Mouse (Mus musculus) liver, adult 2 months (tissue): ENCODE measurements at regions not wholly inside any gene's neighbourhood (a gene's known extent, or its start where the extent isn't known, plus 50 kb on each side); places are given as distances from the start of the nearest gene placed in this dataset.
"Not testable (repeated sequence)": the region's sequence is repeated elsewhere in the genome, so short reads cannot be mapped to it uniquely, and the experiment has no call there.

ENCODE experiments used
- DNase-seq: peaks from one replicate; pipeline ENCODE4 v3.0.0-alpha.2; 2011; ENCODE audit warnings: low read depth, low spot score; ENCODE audit errors: extremely low read depth
- H3K27ac ChIP-seq: fragments of 200-500 bp; replicated peaks from 2 replicates; pipeline ENCODE4 v1.5.1; 2012; ENCODE audit warnings: low read depth, mild to moderate bottlenecking, control low read depth, inconsistent platforms, low read length; ENCODE audit not compliant: insufficient read depth
- H3K27me3 ChIP-seq: fragments of 200-500 bp; 2 replicates; pipeline ENCODE4 v1.6.1; 2012; ENCODE audit warnings: mild to moderate bottlenecking, moderate library complexity, low read length, inconsistent platforms; ENCODE audit not compliant: control insufficient read depth, insufficient read depth
- H3K36me3 ChIP-seq: fragments of 200-500 bp; 2 replicates; pipeline ENCODE4 v1.6.1; 2012; ENCODE audit warnings: low read length, inconsistent platforms; ENCODE audit not compliant: control insufficient read depth, insufficient read depth
- H3K4me1 ChIP-seq: fragments of 200-500 bp; 2 replicates; pipeline ENCODE4 v1.6.1; 2011; ENCODE audit warnings: low read length; ENCODE audit not compliant: control insufficient read depth, insufficient read depth
- H3K4me3 ChIP-seq: fragments of 200-500 bp; 2 replicates; pipeline ENCODE4 v1.5.1; 2011; ENCODE audit warnings: low read depth, mild to moderate bottlenecking, control low read depth, low read length, moderate library complexity; ENCODE audit not compliant: insufficient read depth
- H3K79me2 ChIP-seq: fragments of 200-500 bp; 2 replicates; pipeline ENCODE4 v1.6.1; 2012; ENCODE audit warnings: inconsistent platforms, mild to moderate bottlenecking, low read length, moderate library complexity; ENCODE audit not compliant: control insufficient read depth, insufficient read depth
- H3K9ac ChIP-seq: fragments of 200-500 bp; 2 replicates; pipeline ENCODE4 v1.6.1; 2012; ENCODE audit warnings: low read depth, mild to moderate bottlenecking, control low read depth, inconsistent platforms, low read length
- WGBS: fragments of 180-500 bp; shearing (Covaris S2); methylation state at CpG from one replicate; pipeline ENCODE4 v1.1.7; 2018; 5-methylcytosine and 5-hydroxymethylcytosine counted together

DNA sequence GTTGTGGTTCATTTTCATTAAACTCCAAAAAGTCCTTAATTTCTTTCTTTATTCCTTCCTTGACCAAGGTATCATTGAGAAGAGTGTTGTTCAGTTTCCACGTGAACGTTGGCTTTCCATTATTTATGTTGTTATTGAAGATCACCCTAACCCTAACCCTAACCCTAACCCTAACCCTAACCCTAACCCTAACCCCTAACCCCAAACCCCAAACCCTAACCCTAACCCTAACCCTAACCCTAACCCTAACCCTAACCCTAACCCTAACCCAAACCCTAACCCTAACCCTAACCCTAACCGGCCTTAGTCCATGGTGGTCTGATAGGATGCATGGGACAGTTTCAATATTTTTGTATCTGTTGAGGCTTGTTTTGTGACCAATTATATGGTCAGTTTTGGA, 310.8 kb downstream of the Efhb start:
- not testable (repeated sequence) for H3K79me2 ChIP-seq, H3K4me1 ChIP-seq, H3K36me3 ChIP-seq, H3K4me3 ChIP-seq, H3K27ac ChIP-seq, H3K9ac ChIP-seq, H3K27me3 ChIP-seq
- peak; percentile 4 for DNase-seq
- 91% methylated on average over 3 of the region's 3 CpGs for WGBS
